Mouse (Mus musculus) T-cell, adult 2 months (primary cell): Measurements from ENCODE around the gene Pik3ap1.

Experiments used
- DNase-seq: peaks from one replicate; pipeline ENCODE4 v3.0.0; 2022; ENCODE audit warnings: low spot score

Gene Pik3ap1

DNA sequence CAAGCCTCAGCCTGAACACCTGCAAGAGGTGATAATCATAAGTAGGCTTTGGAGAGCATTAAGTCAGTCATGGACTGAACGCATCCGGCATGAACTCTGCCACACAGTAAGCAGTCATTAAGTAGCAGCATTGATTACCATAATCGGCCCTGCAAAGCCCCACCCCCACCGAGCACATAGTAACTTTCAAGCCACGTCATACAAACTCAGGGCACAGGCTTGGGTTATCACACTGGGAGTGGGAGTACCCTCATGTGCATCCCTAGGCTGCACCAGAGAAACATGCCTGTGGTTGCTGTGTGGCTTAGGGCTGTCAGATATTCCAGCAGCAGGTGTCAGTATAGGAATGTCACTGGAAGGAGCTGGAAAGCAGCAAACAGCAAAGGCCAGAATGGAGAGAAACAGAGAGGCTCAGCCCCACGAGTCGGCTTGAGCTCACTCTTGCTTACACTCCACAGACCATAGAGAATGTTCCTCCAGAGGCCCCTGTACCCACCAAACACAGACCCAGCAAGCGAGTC is 105.1 kb downstream of the Pik3ap1 start:
- DNase-seq: no peak

DNA sequence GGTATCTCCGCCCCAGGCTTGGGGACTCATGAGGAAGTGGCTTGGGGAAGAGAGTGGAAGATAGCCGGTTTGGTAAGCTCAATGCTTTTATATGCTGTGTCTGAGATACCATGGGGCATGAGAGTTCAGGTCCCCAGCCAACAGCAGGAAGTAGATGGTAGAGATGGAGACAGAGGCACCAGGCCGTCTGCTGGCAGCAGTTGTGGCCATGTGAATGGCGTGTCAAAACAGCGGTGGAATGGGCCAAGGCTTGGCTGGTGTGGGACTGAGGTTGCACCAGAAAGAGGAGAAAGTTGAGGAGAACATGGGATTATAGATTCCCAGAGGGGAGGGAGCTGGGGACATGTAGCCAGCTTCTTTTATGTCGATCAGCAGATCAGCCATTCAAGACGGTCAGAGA is 106.3 kb downstream of the Pik3ap1 start:
- no peak for DNase-seq

DNA sequence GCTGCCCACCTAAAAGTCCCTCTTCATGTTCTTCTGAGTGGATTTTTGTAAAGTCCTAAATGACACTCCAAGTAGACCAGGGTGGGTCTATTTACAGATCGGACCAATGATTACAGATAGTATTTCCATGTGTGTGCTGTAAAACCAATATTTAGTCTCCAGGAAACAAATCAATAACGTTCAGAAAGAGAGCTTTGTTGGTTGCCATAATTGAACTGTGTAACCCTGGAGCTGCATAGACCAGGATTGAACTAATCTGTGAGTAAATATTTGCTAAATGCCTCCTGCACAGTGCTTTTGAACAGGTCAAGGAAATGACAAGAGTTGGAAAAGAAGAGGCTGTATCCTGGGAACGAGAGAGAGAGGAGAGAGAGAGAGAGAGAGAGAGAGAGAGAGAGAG is 109.3 kb downstream of the Pik3ap1 start:
- DNase-seq: no peak

DNA sequence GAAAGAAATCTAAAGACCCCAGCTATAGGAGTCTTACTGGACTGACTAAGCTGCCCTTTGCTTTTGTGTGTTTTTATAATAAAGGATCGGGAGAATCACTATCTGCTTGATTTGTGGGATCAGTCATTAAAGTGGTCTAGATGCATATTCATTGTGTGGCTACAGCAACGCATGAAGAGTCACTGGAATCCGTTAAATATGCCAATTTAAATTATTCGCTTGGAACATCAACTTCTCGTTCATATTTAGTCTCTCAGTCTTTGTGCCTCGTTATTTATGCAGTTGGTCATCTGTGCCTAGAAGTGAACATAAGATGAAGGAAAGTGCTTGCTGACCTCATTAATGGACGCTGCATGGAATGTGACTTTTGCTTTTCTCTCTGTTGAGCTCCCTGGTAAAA is 114.0 kb downstream of the Pik3ap1 start:
- DNase-seq: no peak

DNA sequence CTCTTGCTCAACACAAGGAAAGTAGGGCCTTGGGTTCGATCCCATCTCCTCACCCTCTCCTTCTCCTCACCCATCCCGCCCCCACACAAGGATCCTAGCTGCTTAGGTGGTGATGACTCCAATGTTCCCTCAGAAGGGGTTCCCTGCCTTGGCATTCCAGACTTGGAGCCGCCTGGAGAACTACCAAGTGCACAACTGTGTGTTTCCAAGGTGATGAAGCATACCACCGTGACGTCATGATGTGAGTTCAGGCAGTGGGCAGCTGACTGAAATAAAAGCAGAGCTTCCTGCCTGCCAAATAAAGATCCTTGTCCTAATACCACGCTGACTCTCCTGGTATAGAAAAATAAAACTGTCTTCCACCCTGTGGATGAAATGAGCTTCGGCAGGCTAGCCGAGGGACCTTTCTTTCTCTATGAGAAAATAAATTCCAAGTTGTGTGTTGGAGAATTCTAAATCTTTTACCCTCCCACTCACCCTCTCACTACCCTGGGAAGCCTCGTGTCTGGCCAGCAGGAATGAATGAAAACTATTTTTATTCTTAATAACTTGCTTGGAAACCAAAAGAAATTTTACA is 114.7 kb downstream of the Pik3ap1 start:
- no peak for DNase-seq

DNA sequence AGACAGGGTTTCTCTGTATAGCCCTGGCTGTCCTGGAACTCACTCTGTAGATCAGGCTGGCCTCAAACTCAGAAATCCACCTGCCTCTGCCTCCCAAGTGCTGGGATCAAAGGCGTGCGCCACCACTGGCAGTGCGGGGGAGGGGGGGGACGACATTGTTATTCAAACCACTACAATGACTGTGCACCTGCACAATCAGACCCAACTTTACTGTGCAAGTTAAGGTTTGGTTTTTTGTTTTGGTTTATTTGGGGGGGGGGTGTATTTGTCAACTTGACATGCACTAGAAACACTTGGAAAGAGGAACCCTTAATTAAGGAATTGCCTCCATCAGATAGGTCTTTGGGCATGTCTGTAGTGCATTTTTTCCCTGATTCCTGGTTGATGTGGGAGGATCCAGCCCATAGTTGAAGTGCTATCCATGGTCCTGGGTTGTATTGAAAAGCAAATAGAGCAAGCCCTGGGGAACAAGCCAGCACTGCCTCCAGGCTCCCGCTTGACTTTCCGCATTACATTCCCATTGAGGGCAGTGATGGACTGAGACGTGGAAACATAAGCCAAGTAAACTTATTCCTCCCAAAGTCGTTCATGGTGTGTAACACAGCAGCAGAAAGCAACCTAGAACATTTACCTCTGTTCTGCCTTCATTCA is 118.5 kb downstream of the Pik3ap1 start:
- no peak for DNase-seq

DNA sequence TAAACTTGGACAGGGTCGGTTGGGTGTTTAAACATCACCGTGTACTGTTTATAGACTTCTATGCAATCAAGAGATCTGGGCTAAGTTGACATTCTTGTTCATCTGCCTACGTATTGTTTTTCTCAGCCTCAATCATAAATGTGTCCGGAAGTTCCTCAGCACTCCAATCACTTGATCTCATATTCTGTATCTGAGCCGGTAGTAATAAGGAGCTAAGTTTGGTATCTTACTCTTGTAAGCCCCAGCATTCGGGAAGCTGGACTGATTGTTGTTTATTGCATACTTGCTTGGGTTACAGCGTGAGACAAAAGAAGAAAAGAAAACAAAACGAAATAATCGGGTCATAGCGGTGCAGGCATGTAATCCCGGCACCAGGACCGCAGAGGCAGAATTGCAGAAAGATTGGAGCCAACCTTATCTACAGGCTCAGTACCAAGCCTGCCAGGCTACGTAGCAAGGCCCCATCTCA is 120.5 kb downstream of the Pik3ap1 start:
- DNase-seq: peak; percentile 58

DNA sequence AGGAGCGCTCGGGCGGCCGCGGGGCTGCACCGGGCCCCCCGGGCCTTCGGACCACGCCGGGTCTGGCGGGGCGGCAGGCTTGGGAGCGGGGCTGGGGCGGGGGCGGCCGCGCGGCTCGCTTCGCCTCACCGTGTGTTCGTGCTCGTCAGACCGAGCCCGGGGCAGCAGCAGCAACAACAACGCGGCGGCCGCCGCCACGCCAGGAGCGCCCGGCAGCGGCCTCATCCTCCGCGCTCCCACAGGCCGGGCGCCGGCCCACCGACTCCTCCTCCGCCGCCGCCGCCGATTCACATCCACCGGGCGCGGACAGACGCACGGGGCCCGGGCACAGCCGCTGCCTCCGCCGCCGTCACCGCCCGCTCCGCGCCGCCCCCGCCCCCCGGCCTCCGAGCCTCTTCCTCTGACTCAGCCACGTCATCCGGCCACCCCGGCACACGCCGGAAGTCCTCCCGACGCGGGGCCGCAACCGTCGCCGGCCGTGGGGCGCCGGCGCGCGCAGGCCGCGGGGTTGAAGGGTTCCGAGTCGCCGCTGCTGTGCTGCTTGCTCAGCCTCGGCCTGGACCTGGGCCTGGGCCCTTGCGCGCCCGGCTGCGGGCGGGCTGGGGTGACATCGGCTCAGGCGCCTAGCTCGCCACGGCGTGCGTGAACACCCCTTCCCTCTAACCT is 121.1 kb downstream of the Pik3ap1 start, which contains the start of gene Tm9sf3:
TSS of gene Tm9sf3 (minus strand) at position 368 of the 666 bp plus-strand sequence.
- DNase-seq: peak; percentile 89

DNA sequence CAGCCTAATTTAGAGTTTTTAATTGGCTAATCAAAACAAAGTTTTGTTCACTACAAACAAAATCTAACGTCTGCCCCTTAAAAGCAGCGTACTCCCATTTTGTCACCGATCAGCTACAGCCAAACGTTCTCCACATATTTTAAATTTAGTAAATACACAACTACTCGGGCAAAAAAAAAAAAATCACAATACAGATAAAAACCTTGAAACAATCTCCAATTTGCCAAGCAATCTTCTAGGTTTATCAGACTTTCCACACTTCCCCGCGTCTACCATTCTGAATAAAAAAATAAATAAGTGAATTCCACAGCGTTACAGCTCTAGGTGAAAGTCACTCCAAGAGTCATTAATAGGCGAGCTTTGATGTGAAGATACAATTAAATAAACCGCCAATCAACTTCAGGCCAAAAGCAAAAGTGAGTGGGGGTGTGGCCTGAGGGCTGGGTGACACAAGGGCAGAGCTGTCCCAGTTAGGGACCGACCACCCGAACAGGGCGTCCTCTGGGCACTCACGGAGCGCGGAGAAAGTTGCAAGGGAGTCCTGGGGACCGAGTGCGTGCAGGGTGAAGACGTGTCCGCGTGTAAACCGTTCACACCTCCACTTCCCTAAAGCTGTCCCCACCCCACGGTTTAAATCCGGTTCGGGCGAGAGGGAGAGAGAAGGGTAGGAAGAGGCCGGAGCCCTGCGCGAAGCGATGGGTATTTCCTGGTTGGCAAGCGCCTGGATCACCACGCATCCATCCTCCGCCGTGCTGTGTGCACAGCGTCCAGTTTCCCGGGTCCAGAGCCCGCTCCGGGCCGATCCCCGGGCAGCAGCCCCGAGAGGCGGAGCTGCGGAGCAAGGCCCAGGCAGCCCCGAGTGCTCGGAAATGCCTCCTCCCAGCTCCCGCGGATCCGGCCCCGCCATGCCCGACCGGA is 121.9 kb downstream of the Pik3ap1 start:
- DNase-seq: peak; percentile 50

DNA sequence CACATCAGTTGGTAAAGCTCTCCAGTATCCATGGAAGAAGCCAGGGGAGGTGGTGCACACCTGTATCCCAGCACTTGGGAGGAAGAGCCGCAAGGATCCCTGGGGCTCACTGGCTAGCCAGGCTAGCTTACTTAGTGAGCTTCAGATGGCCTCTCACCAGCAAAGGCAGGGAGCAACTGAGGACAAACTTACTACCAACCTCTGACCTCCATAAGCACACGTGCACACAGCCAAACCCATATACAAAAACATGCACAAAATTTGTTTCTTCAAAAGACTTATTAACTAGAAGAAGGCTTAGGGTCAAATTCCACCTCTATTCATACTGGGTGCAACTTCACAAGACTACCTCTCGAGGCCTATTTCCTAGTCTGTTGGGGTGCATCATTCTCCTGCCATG is 124.2 kb downstream of the Pik3ap1 start:
- no peak for DNase-seq

DNA sequence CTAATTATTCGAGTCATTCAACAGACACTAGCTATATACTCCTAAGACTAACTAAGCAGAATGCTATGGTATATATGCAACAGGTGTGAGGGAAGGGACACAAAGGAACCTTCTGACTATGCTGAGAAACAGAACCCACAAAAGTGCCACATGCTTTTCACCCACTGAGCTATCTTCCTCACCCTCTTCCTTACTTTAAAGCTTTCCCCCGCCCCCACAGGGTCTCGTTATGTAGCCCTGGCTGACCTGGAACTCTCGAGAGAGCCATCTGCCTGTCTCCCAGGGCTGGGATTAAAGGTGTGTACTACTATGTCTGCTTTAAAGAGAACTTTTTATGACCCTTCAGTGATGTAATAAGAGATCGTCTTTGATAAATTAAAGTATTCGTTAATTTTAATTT is 125.6 kb downstream of the Pik3ap1 start:
- no peak for DNase-seq

DNA sequence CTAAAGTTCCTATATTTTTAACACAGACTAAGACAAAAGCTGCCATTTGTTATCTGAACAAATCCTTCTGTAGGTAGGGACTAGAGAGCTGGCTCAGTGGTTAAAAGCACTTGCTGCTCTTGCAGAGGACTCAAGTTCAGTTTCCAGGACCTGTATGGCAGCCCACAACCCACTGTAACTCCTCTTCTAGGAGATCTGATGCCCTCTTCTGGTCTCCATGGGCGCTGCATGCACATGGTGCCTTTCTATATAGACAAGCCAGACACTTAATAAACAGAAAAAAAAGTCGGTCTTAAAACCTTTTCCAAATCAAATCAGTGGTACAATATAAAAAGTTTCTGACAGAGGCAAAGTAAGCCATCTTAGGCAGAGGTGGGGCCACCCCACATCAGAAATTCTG is 126.2 kb downstream of the Pik3ap1 start:
- peak; percentile 72 for DNase-seq

DNA sequence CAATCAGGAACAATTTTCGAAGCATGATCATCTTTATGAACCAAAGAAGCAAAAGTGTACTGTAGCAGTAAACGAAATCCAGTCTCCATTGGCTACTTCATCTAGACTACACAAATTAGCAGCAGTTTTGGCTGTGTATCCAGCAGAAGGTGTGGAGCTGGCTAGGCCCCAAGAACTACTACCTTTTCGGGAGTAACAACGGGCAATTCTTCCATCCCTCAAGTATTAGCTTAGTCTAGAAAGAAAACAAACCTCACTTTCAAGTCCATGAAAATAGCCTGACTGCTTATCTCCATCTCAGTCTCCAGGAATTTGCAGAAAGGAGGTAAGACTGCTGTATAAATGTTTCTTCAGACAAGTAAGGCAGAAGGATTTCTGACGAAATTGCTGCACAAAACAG is 130.3 kb downstream of the Pik3ap1 start:
- DNase-seq: no peak

DNA sequence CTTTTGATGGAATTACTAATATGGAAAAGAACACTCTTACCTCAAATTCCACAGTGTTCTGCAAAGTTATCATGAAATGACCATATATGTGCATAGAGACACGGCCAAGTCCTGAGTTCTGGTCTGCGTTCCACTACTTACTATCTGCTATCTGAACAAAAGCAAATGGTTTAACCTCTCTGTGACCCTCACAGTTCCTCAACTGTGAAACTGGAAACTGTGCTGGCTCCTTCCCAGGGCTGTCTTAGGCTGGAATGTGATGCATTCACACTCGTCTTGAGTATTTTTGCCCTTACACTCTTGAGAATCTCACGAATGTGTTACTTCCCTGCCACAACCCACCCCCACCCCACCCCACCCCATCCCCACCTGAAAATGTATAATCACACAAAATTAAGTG is 135.9 kb downstream of the Pik3ap1 start:
- DNase-seq: no peak

DNA sequence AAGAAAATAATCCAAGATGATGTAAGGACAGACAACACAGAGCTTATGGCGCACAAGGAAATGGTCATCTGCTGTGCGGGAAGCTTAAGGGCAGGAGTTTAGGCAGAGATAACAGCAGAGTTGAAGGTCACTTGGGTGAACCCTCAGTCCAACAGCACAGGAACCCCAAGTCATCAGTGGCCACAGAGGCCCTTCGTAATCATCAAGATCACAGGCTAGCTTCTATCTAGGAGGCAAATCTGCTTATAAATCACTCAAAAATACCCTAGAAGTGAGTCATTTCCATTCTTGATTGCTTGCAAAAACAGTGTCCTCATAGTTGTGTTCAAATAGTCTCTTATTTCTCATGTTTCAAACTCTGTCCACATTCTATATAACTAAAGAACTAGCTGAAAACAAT is 136.6 kb downstream of the Pik3ap1 start:
- DNase-seq: no peak

DNA sequence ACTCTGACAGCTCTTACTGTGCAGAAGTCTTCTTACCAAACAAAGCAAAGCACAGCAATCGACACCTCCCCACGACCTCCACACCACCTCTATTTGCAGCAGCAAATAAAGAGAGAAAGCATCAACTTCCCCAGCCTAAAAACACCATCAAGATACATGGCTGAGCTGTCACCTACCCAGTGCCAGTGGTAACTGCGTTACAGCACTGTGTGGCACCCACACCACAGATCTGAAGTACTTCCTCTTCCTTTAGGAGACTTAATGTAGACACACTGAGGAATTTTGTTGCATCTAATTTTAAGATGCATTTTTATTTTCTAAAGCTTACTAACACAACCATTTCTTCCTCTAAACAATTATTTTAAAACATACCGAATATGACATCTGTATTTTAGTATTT is 138.6 kb downstream of the Pik3ap1 start:
- no peak for DNase-seq

DNA sequence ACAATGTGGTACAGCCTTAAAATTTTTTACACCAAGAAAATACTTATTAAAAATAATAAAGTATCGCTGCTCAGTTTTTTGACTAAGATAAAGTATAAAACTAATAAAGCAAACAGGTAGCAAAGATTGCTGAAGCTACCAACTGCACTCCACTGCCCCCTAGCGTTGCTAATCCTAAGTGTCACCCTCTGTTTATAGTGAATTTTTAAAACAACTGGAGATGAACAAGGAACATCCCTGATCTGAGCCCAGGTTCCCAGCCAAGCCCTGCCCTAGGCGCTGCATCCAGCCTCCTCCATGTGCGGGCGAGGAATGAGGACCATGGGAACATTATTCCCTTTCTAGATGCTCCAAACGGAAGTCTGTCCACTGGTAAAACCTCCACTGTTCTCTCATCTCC is 140.3 kb downstream of the Pik3ap1 start:
- DNase-seq: peak; percentile 33

DNA sequence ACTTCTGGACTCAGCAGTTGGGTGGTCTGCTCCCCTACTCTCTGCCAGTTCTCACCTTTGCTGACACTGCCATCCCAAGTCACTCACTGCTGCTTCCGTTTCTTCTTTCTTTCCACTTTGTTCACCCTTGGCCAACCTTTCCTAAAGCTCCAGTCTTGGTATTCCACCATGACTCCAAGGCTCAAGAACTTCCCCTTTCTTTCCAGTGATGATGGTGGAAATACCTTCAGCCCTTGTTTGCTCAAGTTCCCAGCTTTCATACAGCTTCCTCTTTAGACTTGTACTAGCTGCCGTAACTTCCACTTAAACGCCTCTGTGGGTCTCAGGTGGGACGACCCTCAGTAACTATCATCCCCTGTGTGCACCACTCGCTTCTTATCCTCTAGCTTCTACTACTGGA is 142.9 kb downstream of the Pik3ap1 start:
- no peak for DNase-seq

DNA sequence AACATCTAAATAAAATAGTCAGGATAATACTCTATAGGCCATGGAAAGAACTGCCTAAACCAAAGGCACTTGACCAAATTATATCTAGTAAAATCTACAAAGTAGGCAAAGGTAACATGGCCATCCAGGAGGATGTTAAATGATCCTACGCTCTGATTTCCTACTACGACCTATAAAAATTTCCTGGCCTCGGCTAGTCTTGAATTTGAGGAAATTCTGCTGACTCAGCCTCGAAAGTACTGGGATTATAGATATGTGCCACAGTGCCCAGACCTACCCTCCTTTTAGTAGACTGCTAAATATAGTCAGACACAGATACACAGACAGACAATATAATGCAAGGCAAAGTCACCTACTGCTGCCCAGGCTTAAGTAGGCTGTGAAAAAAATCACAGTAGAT is 151.2 kb downstream of the Pik3ap1 start:
- no peak for DNase-seq
